14 mouse cellular contexts compared by ENCODE assay signal in genomic region chr4:143296153-143296552, GRCm38 (mm10). TPM values are rescaled to one million over a fixed set of nuclear protein-coding genes. Genes with fewer than 3 reads are reported as not detected.
DNase-seq lines count a peak whose midpoint lies in the region; ATAC-seq and TF ChIP-seq lines count a peak whose summit lies in the region.
"Had no signal": no experiment of that assay in that cellular context is flagged by ENCODE, and none has a peak within 500 bp of the region (broad histone marks: within the 10 kb centered on the region; RNA-seq: fewer than 3 reads in every experiment).

No protein-coding gene starts in this region.

- 68% methylated on average over 5 of the region's 5 CpGs for WGBS in kidney, postnatal 0 days
- 58% methylated on average over 5 of the region's 5 CpGs for WGBS in kidney, adult 2 months
- WGBS in embryonic facial prominence, embryonic 15.5 days: 57% methylated on average over 5 of the region's 5 CpGs
- 67% methylated on average over 5 of the region's 5 CpGs for WGBS in midbrain, embryonic 14.5 days

- ATAC-seq in kidney, postnatal 0 days (replicated peaks; ENCODE audit: low FRiP score, low read depth): no peak
- no peak for ATAC-seq in embryonic facial prominence, embryonic 15.5 days (ENCODE audit: insufficient number of reproducible peaks, low FRiP score, low TSS enrichment, low read depth)
- ATAC-seq in midbrain, embryonic 14.5 days (ENCODE audit: low FRiP score, low TSS enrichment): no peak

- no peaks in the 10 kb centered on the region for H3K27me3 ChIP-seq in kidney, postnatal 0 days (ENCODE audit: insufficient read depth, low read length)
- H3K27me3 ChIP-seq in kidney, adult 2 months (replicated peaks; ENCODE audit: control insufficient read depth, insufficient read depth, low read length): no peaks in the 10 kb centered on the region; the same call in 1 of the 2 replicates
- no peaks in the 10 kb centered on the region for H3K27me3 ChIP-seq in embryonic facial prominence, embryonic 15.5 days
- H3K27me3 ChIP-seq in midbrain, embryonic 14.5 days (ENCODE audit: control insufficient read depth, insufficient read depth, low read length): no peaks in the 10 kb centered on the region

- H3K4me2 ChIP-seq in kidney, postnatal 0 days (ENCODE audit: low read length): peak overlapping the region; percentile 10; the same call in 1 of the 2 replicates
- no peak overlapping the region for H3K4me2 ChIP-seq in embryonic facial prominence, embryonic 15.5 days (replicated peaks)
- H3K4me2 ChIP-seq in midbrain, embryonic 14.5 days (ENCODE audit: low read length): peak overlapping the region; percentile 62
- H3K4me2 ChIP-seq: liver, embryonic 13.5 days had no signal

- H3K27ac ChIP-seq in kidney, postnatal 0 days: no peak overlapping the region
- no peak overlapping the region for H3K27ac ChIP-seq in kidney, adult 2 months (ENCODE audit: insufficient read depth, low read depth, low read length)
- H3K27ac ChIP-seq in embryonic facial prominence, embryonic 15.5 days (replicated peaks): peak overlapping the region; percentile 55
- H3K27ac ChIP-seq in midbrain, embryonic 14.5 days (replicated peaks; ENCODE audit: low read depth, low read length): no peak overlapping the region
- H3K27ac ChIP-seq: liver, embryonic 13.5 days had no signal

- no peak overlapping the region for H3K9ac ChIP-seq in kidney, postnatal 0 days (ENCODE audit: low read depth, low read length)
- no peak overlapping the region for H3K9ac ChIP-seq in embryonic facial prominence, embryonic 15.5 days
- no peak overlapping the region for H3K9ac ChIP-seq in midbrain, embryonic 14.5 days (replicated peaks; ENCODE audit: low read length)
- H3K9ac ChIP-seq: liver, embryonic 13.5 days had no signal

- H3K9me3 ChIP-seq in kidney, postnatal 0 days (replicated peaks; ENCODE audit: low read length): no peaks in the 10 kb centered on the region
- H3K9me3 ChIP-seq in embryonic facial prominence, embryonic 15.5 days (replicated peaks): no peaks in the 10 kb centered on the region
- no peaks in the 10 kb centered on the region for H3K9me3 ChIP-seq in midbrain, embryonic 14.5 days (ENCODE audit: control insufficient read depth, low read length)
- H3K9me3 ChIP-seq: liver, embryonic 13.5 days had no signal

- H3K4me3 ChIP-seq in kidney, postnatal 0 days (replicated peaks; ENCODE audit: low read depth, low read length): no peak overlapping the region
- no peak overlapping the region for H3K4me3 ChIP-seq in kidney, adult 2 months (ENCODE audit: insufficient read depth, low read depth, low read length)
- no peak overlapping the region for H3K4me3 ChIP-seq in embryonic facial prominence, embryonic 15.5 days (replicated peaks)
- H3K4me3 ChIP-seq in midbrain, embryonic 14.5 days (replicated peaks; ENCODE audit: low read depth, low read length): peak overlapping the region; percentile 36; the same call in 1 of the 2 replicates
- H3K4me3 ChIP-seq: liver, embryonic 13.5 days had no signal

- H3K36me3 ChIP-seq in kidney, postnatal 0 days (ENCODE audit: insufficient read depth, low read length): no peaks in the 10 kb centered on the region
- no peaks in the 10 kb centered on the region for H3K36me3 ChIP-seq in kidney, adult 2 months (ENCODE audit: control insufficient read depth, insufficient read depth, low read length)
- no peaks in the 10 kb centered on the region for H3K36me3 ChIP-seq in embryonic facial prominence, embryonic 15.5 days
- H3K36me3 ChIP-seq in midbrain, embryonic 14.5 days (ENCODE audit: control insufficient read depth, insufficient read depth, low read length): no peaks in the 10 kb centered on the region
- H3K36me3 ChIP-seq: liver, embryonic 13.5 days had no signal

- no peak for TF ChIP-seq POLR2A in kidney, adult 2 months (IDR thresholded peaks at IDR 0.05; ENCODE audit: low read depth, low read length)

- TF ChIP-seq CTCF in kidney, postnatal 0 days (IDR thresholded peaks at IDR 0.05; ENCODE audit: low read depth): no peak
- no peak for TF ChIP-seq CTCF in kidney, adult 2 months (conservative IDR thresholded peaks at IDR 0.05; ENCODE audit: insufficient read depth, insufficient read length, low read depth, low read length)

- DNase-seq in kidney, postnatal 0 days (ENCODE audit: low spot score): no peak
- no peak for DNase-seq in kidney, adult 2 months
- peak; percentile 55 to 64 for DNase-seq in lung, adult 18-20 months
- no peak for DNase-seq in midbrain, embryonic 14.5 days
- no peak for DNase-seq in layer of hippocampus, postnatal 10 days (ENCODE audit: low spot score in 2 of 2)
- no peak for DNase-seq in spleen, postnatal 36 days (ENCODE audit: low spot score in 2 of 2)
- no peak for DNase-seq in thymus, postnatal 36 days
- DNase-seq: adrenal gland, adult 2 months; kidney, adult 18-20 months; layer of hippocampus, postnatal 36 days; liver, embryonic 13.5 days had no signal

- peaks cover 29% of the 10 kb centered on the region for H3K4me1 ChIP-seq in kidney, postnatal 0 days (replicated peaks; ENCODE audit: insufficient read depth, low read length)
- H3K4me1 ChIP-seq in kidney, adult 2 months (ENCODE audit: control insufficient read depth, insufficient read depth, low read length): no peaks in the 10 kb centered on the region; the same call in 1 of the 2 replicates
- peaks cover 44% of the 10 kb centered on the region for H3K4me1 ChIP-seq in embryonic facial prominence, embryonic 15.5 days
- peaks cover 30% of the 10 kb centered on the region for H3K4me1 ChIP-seq in midbrain, embryonic 14.5 days (ENCODE audit: control insufficient read depth, insufficient read depth, low read length)
- H3K4me1 ChIP-seq: liver, embryonic 13.5 days had no signal

RNA-seq across cellular contexts. Expression of gene Pdpn, which starts 3.2 kb away (rescaled TPM):
- polyA plus RNA-seq in kidney, postnatal 0 days (2015; fragmentation: Nextera tagmentation; extraction: Ambion mirVana): 49.4 and 49.9 TPM in 2 replicates
- 3.2 and 4.5 TPM in 2 replicates for polyA plus RNA-seq in kidney, adult 2 months (2012; rRNA removed)
- 43.8 and 45.7 TPM in 2 replicates for polyA plus RNA-seq in embryonic facial prominence, embryonic 15.5 days (2015; fragmentation: Nextera tagmentation; extraction: Ambion mirVana)
- polyA plus RNA-seq in midbrain, embryonic 14.5 days (2014; fragmentation: Nextera tagmentation; extraction: Ambion mirVana): 41.4 and 61.2 TPM in 2 replicates
- 10 to 100 TPM; 16.0 to 18.3 TPM for total RNA-seq in layer of hippocampus, postnatal 10 days (2021)
- total RNA-seq: granulocyte monocyte progenitor cell, adult 5-6 weeks had no signal

RNA-seq across cellular contexts. Expression of gene Lrrc38, which starts 53.4 kb away (rescaled TPM):
- 0.09 and 0.15 TPM in 2 replicates for polyA plus RNA-seq in kidney, postnatal 0 days (2015; fragmentation: Nextera tagmentation; extraction: Ambion mirVana)
- 0.04 and 0.06 TPM in 2 replicates for polyA plus RNA-seq in kidney, adult 2 months (2012; rRNA removed)
- 1.2 and 2.0 TPM in 2 replicates for polyA plus RNA-seq in embryonic facial prominence, embryonic 15.5 days (2015; fragmentation: Nextera tagmentation; extraction: Ambion mirVana)
- 0.21 and 0.39 TPM in 2 replicates for polyA plus RNA-seq in midbrain, embryonic 14.5 days (2014; fragmentation: Nextera tagmentation; extraction: Ambion mirVana)
- 1 to 10 TPM in 1 of 2 experiments, under 1 TPM in 1; 0.78 to 1.0 TPM for total RNA-seq in layer of hippocampus, postnatal 10 days (2021)
- total RNA-seq: granulocyte monocyte progenitor cell, adult 5-6 weeks had no signal
- polyA plus RNA-seq: C2C12; liver, embryonic 13.5 days had no signal

Comparison
In these comparisons a context has a peak if more than half of its experiments do, and no peak if none do; other contexts are left out.
1. DNase-seq: peak in lung, adult 18-20 months (2 of 2); none in kidney, postnatal 0 days (single experiment), kidney, adult 2 months (single experiment), midbrain, embryonic 14.5 days (single experiment), layer of hippocampus, postnatal 10 days (0 of 2), spleen, postnatal 36 days (0 of 2) and thymus, postnatal 36 days (0 of 2).